Mouse (Mus musculus): ENCODE data around the gene R3hdm4. TPM values are rescaled to one million over a fixed set of nuclear protein-coding genes. Genes with fewer than 3 reads are reported as not detected.

Gene R3hdm4
- polyA plus RNA-seq (2015; fragmentation: Nextera tagmentation; extraction: Ambion mirVana), result 81.3 and 98.1 TPM in 2 replicates

DNA sequence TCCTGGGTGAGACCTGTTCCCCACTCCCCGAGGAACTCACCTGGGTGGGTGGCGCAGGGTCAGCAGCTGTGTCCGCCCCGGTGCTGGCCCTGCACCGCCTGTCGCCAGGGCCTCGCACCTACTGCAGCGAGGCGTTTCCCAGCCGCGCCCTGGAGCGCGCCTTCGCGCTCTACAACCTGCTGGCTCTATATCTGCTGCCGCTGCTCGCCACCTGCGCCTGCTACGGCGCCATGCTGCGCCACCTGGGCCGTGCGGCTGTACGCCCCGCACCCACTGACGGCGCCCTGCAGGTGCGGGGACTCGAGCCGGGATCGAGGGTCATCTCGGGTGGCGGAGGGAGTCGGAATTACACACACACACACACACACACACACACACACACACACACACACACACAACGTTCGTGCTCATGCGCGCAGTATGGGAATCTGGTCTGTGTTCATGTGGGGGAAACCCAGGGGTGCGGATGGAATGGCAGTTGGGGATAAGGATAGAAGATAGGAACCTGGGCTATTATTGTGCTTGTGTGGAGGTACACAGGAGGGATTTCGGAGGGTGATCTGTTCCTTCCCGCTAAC lies at the start of gene R3hdm4:
R3hdm4 (minus strand) TSS at position 251 of the 578 bp plus-strand sequence.

GRCm38 (mm10) chr10:79970415-79971182 lies 49.6 kb upstream of the R3hdm4 start, which contains the start of gene Grin3b:
Grin3b (plus strand) TSS chr10:79970715.

GRCm38 (mm10) chr10:79959847-79960601 lies 39.0 kb upstream of the R3hdm4 start, which contains the start of gene Wdr18:
Wdr18 (plus strand) TSS chr10:79960152.

DNA sequence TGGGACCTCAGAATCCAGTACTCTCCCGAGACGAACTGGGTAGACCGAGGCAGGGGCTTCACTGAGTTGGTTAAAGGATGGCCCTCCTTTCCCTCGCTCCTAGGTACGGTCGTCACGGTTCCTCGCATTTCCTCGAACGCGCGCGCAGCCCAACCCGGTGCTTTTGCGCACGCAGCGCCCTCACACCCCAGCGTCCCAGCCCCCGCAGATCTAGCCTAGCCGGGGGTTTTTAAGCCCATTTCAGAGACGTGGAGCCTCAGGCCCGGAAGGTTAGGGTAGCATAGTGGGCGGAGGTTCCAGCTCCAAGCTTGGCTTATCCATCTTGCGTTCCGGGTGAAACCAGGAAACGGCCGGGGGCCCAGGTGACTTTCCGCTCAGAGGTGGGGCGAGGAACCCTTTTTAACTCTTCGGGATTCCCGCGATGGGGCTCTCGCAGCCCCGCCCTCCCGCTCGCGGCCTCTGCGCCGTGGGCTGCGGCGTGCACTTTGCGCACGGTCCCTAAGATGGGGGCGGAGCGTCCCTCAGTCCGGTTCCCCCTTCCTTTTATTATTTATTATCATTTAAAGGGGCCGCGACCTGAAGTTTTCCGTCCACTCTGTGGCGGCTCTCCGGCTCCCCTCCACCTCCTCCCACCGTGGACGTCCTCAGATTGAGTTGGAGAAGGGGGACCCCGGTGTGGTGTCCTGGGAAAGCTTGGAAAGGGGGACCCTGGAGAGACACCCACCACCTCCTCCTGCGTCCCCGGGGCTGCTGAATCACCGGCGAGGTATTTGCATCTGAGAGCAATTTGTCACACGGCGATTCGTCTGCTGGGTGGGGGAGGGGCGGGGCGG lies 5.7 kb upstream of the R3hdm4 start, which contains the start of gene Arid3a:
Arid3a (plus strand) TSS at position 553 of the 833 bp plus-strand sequence.

DNA sequence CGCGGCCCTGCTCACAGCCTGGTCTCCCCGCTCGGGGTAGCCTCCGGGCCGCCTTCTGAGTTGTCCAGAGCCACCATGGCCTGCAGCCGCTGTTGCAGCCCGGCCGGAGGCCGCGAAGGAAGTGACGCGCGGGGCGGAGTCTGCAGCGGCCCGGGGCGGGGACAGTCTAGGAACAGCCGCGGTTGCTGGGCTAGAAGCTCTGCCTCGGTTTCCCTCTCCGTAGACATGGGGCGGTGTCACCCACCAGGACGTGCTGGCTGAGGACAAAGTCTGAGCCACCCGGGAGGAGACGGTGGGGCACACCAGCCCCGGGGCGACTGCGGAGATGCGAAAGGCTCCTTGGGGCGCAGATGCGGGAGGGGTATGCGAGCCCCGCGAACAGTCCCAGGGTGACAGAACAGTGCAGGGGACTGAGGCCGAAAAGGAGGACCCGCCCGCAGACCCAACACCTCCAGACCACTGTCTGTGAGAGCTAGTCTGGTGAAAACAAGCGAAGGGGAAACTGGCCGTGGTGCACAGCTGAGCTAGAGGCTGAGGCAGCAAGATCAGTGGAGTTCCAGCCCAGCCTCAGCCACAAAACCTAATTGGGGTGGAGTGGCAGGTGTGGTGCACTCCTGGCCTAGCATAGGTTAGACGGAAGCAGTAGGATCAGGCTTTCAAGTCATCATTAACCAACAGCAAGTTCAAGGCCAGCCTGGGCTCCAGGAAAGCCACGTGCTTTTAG lies 4.0 kb downstream of the R3hdm4 start, which contains the start of gene Kiss1r:
Kiss1r (plus strand) TSS at position 164 of the 724 bp plus-strand sequence.

GRCm38 (mm10) chr10:79910556-79910955 lies 10.5 kb downstream of the R3hdm4 start, which contains the start of gene Gm26602:
Gm26602 (plus strand) TSS chr10:79910856.

DNA sequence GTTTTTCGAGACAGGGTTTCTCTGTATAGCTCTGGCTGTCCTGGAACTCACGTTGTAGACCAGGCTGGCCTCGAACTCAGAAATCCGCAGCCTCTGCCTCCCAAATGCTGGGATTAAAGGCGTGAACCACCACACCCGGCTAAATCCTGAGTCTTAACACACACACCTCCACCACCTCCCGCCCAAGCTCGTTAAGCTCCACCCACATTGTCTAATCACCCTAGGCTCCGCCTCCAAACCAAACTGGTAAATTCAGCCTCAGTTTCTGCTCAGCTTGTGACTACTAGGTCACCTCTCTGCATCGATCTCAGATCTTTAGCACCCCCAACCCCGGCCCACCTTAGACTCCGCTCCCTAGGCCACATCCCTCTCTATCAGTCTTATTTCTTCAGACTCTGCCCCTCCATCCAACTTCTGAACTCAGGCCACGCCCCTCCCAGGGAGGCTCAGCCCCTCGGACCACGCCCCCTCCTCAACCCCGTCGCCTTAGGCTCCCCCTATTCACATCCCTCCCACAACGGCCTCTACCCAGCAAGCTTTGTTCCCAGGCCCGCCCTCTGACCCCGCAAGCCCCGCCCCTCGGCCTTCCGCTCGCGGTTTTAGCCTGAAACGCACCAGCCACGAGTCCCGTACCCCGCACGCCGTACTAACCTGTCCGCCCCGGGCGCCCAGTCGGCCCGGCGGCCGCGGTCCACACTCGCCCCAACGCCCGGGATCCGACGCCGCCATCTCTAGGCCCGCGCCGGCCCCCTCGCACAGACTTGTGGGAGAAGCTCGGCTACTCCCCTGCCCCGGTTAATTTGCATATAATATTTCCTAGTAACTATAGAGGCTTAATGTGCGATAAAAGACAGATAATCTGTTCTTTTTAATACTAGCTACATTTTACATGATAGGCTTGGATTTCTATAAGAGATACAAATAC lies 12.6 kb downstream of the R3hdm4 start, which contains the start of gene Med16:
Med16 (minus strand) TSS at position 757 of the 925 bp plus-strand sequence.

GRCm38 (mm10) chr10:79890670-79891069 lies 30.3 kb downstream of the R3hdm4 start, which contains the start of gene Cfd:
Cfd (plus strand) TSS chr10:79890853.

GRCm38 (mm10) chr10:79886054-79886453 lies 35.0 kb downstream of the R3hdm4 start, which contains the start of gene Elane:
Elane (plus strand) TSS chr10:79886247.

DNA sequence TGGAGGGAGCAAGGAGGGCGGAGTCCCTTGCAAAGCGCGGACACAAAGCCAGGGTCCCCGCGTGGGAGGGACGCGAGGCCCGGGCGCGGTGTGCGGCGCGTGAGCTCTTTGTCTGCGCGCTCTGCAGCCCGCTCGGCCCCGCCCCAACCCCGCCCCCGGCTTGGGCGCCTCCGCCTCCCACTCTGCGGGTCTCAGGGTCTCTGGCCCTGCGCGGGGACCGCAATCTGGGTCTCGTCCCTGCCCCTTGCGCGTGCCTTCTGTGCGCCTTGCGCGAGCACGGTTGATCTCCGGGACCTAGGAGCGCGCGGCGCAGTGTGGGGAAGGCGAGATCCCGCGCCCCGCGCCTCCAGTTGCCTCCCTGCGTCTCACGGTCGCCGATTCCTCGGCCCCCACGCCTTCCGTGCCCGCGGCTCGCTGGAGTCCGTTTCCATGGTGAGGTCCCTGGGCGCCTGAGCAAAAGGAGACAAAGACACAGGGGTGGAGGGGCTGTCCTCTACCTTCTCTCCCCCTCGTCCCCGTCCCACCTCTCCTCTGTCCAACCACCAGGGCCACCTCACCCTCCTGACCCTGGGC lies 46.6 kb downstream of the R3hdm4 start, which contains the start of the genes Prtn3 and Plppr3:
Prtn3 (plus strand) TSS at position 187 of the 573 bp plus-strand sequence.
Plppr3 (minus strand) TSS at position 345 of the 573 bp plus-strand sequence.

Small RNA genes lying within 50 kb of the gene (microRNA-seq; reads per million reads assigned to microRNA genes)
- gene Mir6910 (ENCODE audit: borderline replicate concordance, insufficient number of aligned reads), result not detected

Other genes with a start within 250 kb of the R3hdm4 start
- gene Cdc34, start 239.0 kb downstream of the R3hdm4 start, polyA plus RNA-seq (2015; fragmentation: Nextera tagmentation; extraction: Ambion mirVana), result 66.5 and 73.9 TPM in 2 replicates
- 0.61 and 0.69 TPM in 2 replicates for gene Gzmm, start 232.2 kb downstream of the R3hdm4 start, polyA plus RNA-seq (2015; fragmentation: Nextera tagmentation; extraction: Ambion mirVana)
- 813 and 928 TPM in 2 replicates for gene Bsg, start 216.7 kb downstream of the R3hdm4 start, polyA plus RNA-seq (2015; fragmentation: Nextera tagmentation; extraction: Ambion mirVana)
- gene Hcn2, start 204.6 kb downstream of the R3hdm4 start, polyA plus RNA-seq (2015; fragmentation: Nextera tagmentation; extraction: Ambion mirVana), result 1.6 TPM in 2 replicates
- 16.6 and 29.3 TPM in 2 replicates for gene Polrmt, start 174.6 kb downstream of the R3hdm4 start, polyA plus RNA-seq (2015; fragmentation: Nextera tagmentation; extraction: Ambion mirVana)
- gene Fgf22, start 166.1 kb downstream of the R3hdm4 start, polyA plus RNA-seq (2015; fragmentation: Nextera tagmentation; extraction: Ambion mirVana), result 0.15 TPM in 1 of 2 replicates, not detected in the other
- gene Rnf126, start 154.3 kb downstream of the R3hdm4 start, polyA plus RNA-seq (2015; fragmentation: Nextera tagmentation; extraction: Ambion mirVana), result 50.8 and 66.1 TPM in 2 replicates
- gene Fstl3, start 143.9 kb downstream of the R3hdm4 start, polyA plus RNA-seq (2015; fragmentation: Nextera tagmentation; extraction: Ambion mirVana), result 10.9 and 12.6 TPM in 2 replicates
- gene Prss57, start 130.2 kb downstream of the R3hdm4 start, polyA plus RNA-seq (2015; fragmentation: Nextera tagmentation; extraction: Ambion mirVana), result 0.13 and 0.46 TPM in 2 replicates
- 72.1 and 96.9 TPM in 2 replicates for gene Palm, start 127.6 kb downstream of the R3hdm4 start, polyA plus RNA-seq (2015; fragmentation: Nextera tagmentation; extraction: Ambion mirVana)
- gene Misp, start 100.2 kb downstream of the R3hdm4 start, polyA plus RNA-seq (2015; fragmentation: Nextera tagmentation; extraction: Ambion mirVana), result 1.1 TPM in 2 replicates
- 85.9 and 118 TPM in 2 replicates for gene Ptbp1, start 66.8 kb downstream of the R3hdm4 start, polyA plus RNA-seq (2015; fragmentation: Nextera tagmentation; extraction: Ambion mirVana)
- gene Prtn3, start 46.7 kb downstream of the R3hdm4 start, polyA plus RNA-seq (2015; fragmentation: Nextera tagmentation; extraction: Ambion mirVana), result 8.3 and 10.4 TPM in 2 replicates
- gene Plppr3, start 46.6 kb downstream of the R3hdm4 start, polyA plus RNA-seq (2015; fragmentation: Nextera tagmentation; extraction: Ambion mirVana), result 21.3 and 54.6 TPM in 2 replicates
- gene Elane, start 35.0 kb downstream of the R3hdm4 start, polyA plus RNA-seq (2015; fragmentation: Nextera tagmentation; extraction: Ambion mirVana), result 8.1 and 10.4 TPM in 2 replicates
- gene Cfd, start 30.4 kb downstream of the R3hdm4 start, polyA plus RNA-seq (2015; fragmentation: Nextera tagmentation; extraction: Ambion mirVana), result 0.96 and 5.3 TPM in 2 replicates
- gene Med16, start 12.3 kb downstream of the R3hdm4 start, polyA plus RNA-seq (2015; fragmentation: Nextera tagmentation; extraction: Ambion mirVana), result 28.5 and 37.7 TPM in 2 replicates
- gene Gm26602, start 10.4 kb downstream of the R3hdm4 start, polyA plus RNA-seq (2015; fragmentation: Nextera tagmentation; extraction: Ambion mirVana), result 8.4 and 15.7 TPM in 2 replicates
- gene Kiss1r, start 4.2 kb downstream of the R3hdm4 start, polyA plus RNA-seq (2015; fragmentation: Nextera tagmentation; extraction: Ambion mirVana), result 0.77 and 1.0 TPM in 2 replicates
- gene Arid3a, start 5.8 kb upstream of the R3hdm4 start, polyA plus RNA-seq (2015; fragmentation: Nextera tagmentation; extraction: Ambion mirVana), result 1.7 and 2.8 TPM in 2 replicates
- gene Wdr18, start 38.9 kb upstream of the R3hdm4 start, polyA plus RNA-seq (2015; fragmentation: Nextera tagmentation; extraction: Ambion mirVana), result 53.4 and 76.1 TPM in 2 replicates
- gene Grin3b, start 49.5 kb upstream of the R3hdm4 start, polyA plus RNA-seq (2015; fragmentation: Nextera tagmentation; extraction: Ambion mirVana), result 0.11 and 0.16 TPM in 2 replicates
- 19.3 and 25.0 TPM in 2 replicates for gene Tmem259, start 63.1 kb upstream of the R3hdm4 start, polyA plus RNA-seq (2015; fragmentation: Nextera tagmentation; extraction: Ambion mirVana)
- 57.9 and 65.3 TPM in 2 replicates for gene Cnn2, start 67.4 kb upstream of the R3hdm4 start, polyA plus RNA-seq (2015; fragmentation: Nextera tagmentation; extraction: Ambion mirVana)
- gene Abca7, start 75.3 kb upstream of the R3hdm4 start, polyA plus RNA-seq (2015; fragmentation: Nextera tagmentation; extraction: Ambion mirVana), result 5.5 and 5.7 TPM in 2 replicates
- gene Arhgap45, start 95.4 kb upstream of the R3hdm4 start, polyA plus RNA-seq (2015; fragmentation: Nextera tagmentation; extraction: Ambion mirVana), result 4.9 and 6.0 TPM in 2 replicates
- gene Polr2e, start 118.6 kb upstream of the R3hdm4 start, polyA plus RNA-seq (2015; fragmentation: Nextera tagmentation; extraction: Ambion mirVana), result 156 and 175 TPM in 2 replicates
- gene Gpx4, start 126.0 kb upstream of the R3hdm4 start, polyA plus RNA-seq (2015; fragmentation: Nextera tagmentation; extraction: Ambion mirVana), result 1,645 and 2,206 TPM in 2 replicates
- 7.0 and 17.7 TPM in 2 replicates for gene Sbno2, start 184.4 kb upstream of the R3hdm4 start, polyA plus RNA-seq (2015; fragmentation: Nextera tagmentation; extraction: Ambion mirVana)
- 10.7 and 13.5 TPM in 2 replicates for gene Stk11, start 194.6 kb upstream of the R3hdm4 start, polyA plus RNA-seq (2015; fragmentation: Nextera tagmentation; extraction: Ambion mirVana)
- 381 and 502 TPM in 2 replicates for gene Atp5d, start 217.4 kb upstream of the R3hdm4 start, polyA plus RNA-seq (2015; fragmentation: Nextera tagmentation; extraction: Ambion mirVana)
- 9.5 and 12.7 TPM in 2 replicates for gene Cbarp, start 219.6 kb upstream of the R3hdm4 start, polyA plus RNA-seq (2015; fragmentation: Nextera tagmentation; extraction: Ambion mirVana)
- gene Midn, start 227.1 kb upstream of the R3hdm4 start, polyA plus RNA-seq (2015; fragmentation: Nextera tagmentation; extraction: Ambion mirVana), result 9.1 and 14.6 TPM in 2 replicates
- gene Cirbp, start 244.8 kb upstream of the R3hdm4 start, polyA plus RNA-seq (2015; fragmentation: Nextera tagmentation; extraction: Ambion mirVana), result 298 and 357 TPM in 2 replicates

Data from adrenal gland, postnatal 0 days (tissue).